Mouse (Mus musculus): ENCODE results near the gene Zbed4. TPM values are rescaled to one million over a fixed set of nuclear protein-coding genes. Genes with fewer than 3 reads are reported as not detected.

Zbed4 gene
- polyA plus RNA-seq, 1 experiment from 2014 or later = 23.2 TPM

GRCm38 (mm10) chr15:88709878-88710277 lies 41.6 kb upstream of the Zbed4 start:
- TF ChIP-seq CTCF (IDR thresholded peaks at IDR 0.05; ENCODE audit: low read depth) = no peak
- DNase-seq (no peak), ATAC-seq (ENCODE audit: insufficient read depth) (no peak)
- H3K27ac ChIP-seq (ENCODE audit: low read depth) = no peak overlapping the region
- H3K36me3 ChIP-seq (ENCODE audit: insufficient read depth) = peaks cover 100% of the 10 kb centered on the region
- H3K27me3 ChIP-seq (ENCODE audit: insufficient read depth, low read length) = no peaks in the 10 kb centered on the region
- H3K9me3 ChIP-seq (ENCODE audit: low read depth, low read length) = no peaks in the 10 kb centered on the region
- no peak overlapping the region for H3K9ac ChIP-seq
- no peak overlapping the region for H3K4me3 ChIP-seq (ENCODE audit: low read depth, low read length)
- no peaks in the 10 kb centered on the region for H3K4me1 ChIP-seq (ENCODE audit: insufficient read depth)
- WGBS = 90% methylated on average over 5 of the region's 5 CpGs
- H3K4me2 ChIP-seq = no peak overlapping the region

GRCm38 (mm10) chr15:88712501-88712900 lies 39.0 kb upstream of the Zbed4 start:
- TF ChIP-seq CTCF (IDR thresholded peaks at IDR 0.05; ENCODE audit: low read depth) = no peak
- H3K36me3 ChIP-seq (ENCODE audit: insufficient read depth) = peaks cover 99% of the 10 kb centered on the region
- ATAC-seq (ENCODE audit: insufficient read depth) (no peak), DNase-seq (no peak)
- no peak overlapping the region for H3K27ac ChIP-seq (ENCODE audit: low read depth)
- H3K4me3 ChIP-seq (ENCODE audit: low read depth, low read length) = no peak overlapping the region
- H3K4me2 ChIP-seq = no peak overlapping the region
- WGBS = 93% methylated on average over 15 of the region's 15 CpGs
- H3K4me1 ChIP-seq (ENCODE audit: insufficient read depth) = no peaks in the 10 kb centered on the region
- no peaks in the 10 kb centered on the region for H3K9me3 ChIP-seq (ENCODE audit: low read depth, low read length)
- H3K9ac ChIP-seq = no peak overlapping the region
- no peaks in the 10 kb centered on the region for H3K27me3 ChIP-seq (ENCODE audit: insufficient read depth, low read length)

GRCm38 (mm10) chr15:88714021-88714589 lies 37.4 kb upstream of the Zbed4 start:
- no peak for DNase-seq
- Histone ChIP-seq H3K36me3 (ENCODE audit: insufficient read depth) (peaks cover 95% of the 10 kb centered on the region), H3K9me3 (ENCODE audit: low read depth, low read length) (no peaks in the 10 kb centered on the region), H3K4me3 (ENCODE audit: low read depth, low read length) (no peak overlapping the region), H3K27me3 (ENCODE audit: insufficient read depth, low read length) (no peaks in the 10 kb centered on the region), H3K27ac (ENCODE audit: low read depth) (no peak overlapping the region), H3K4me2 (no peak overlapping the region), H3K9ac (no peak overlapping the region), H3K4me1 (ENCODE audit: insufficient read depth) (no peaks in the 10 kb centered on the region)
- no peak for ATAC-seq (ENCODE audit: insufficient read depth)
- WGBS = 79% methylated on average over 6 of the region's 6 CpGs
- no peak for TF ChIP-seq CTCF (IDR thresholded peaks at IDR 0.05; ENCODE audit: low read depth)

- Histone ChIP-seq H3K9me3 (ENCODE audit: low read depth, low read length) (no peaks in the 10 kb centered on the region), H3K36me3 (ENCODE audit: insufficient read depth) (peaks cover 91% of the 10 kb centered on the region), H3K9ac (no peak overlapping the region), H3K4me2 (no peak overlapping the region), H3K4me3 (ENCODE audit: low read depth, low read length) (no peak overlapping the region), H3K27ac (ENCODE audit: low read depth) (no peak overlapping the region), H3K4me1 (ENCODE audit: insufficient read depth) (no peaks in the 10 kb centered on the region), H3K27me3 (ENCODE audit: insufficient read depth, low read length) (no peaks in the 10 kb centered on the region)
- TF ChIP-seq CTCF (IDR thresholded peaks at IDR 0.05; ENCODE audit: low read depth) = peak; percentile 57
- DNase-seq = peak; percentile 57
- no peak for ATAC-seq (ENCODE audit: insufficient read depth)
Observed at GRCm38 (mm10) chr15:88716350-88716749, 35.1 kb upstream of the Zbed4 start.

GRCm38 (mm10) chr15:88717239-88717638 lies 34.2 kb upstream of the Zbed4 start:
- Histone ChIP-seq H3K27ac (ENCODE audit: low read depth) (no peak overlapping the region), H3K36me3 (ENCODE audit: insufficient read depth) (peaks cover 91% of the 10 kb centered on the region), H3K9ac (no peak overlapping the region), H3K4me2 (no peak overlapping the region), H3K4me3 (ENCODE audit: low read depth, low read length) (no peak overlapping the region), H3K27me3 (ENCODE audit: insufficient read depth, low read length) (no peaks in the 10 kb centered on the region), H3K4me1 (ENCODE audit: insufficient read depth) (no peaks in the 10 kb centered on the region), H3K9me3 (ENCODE audit: low read depth, low read length) (no peaks in the 10 kb centered on the region)
- 68% methylated on average over 9 of the region's 9 CpGs for WGBS
- DNase-seq = no peak
- no peak for ATAC-seq (ENCODE audit: insufficient read depth)
- TF ChIP-seq CTCF (IDR thresholded peaks at IDR 0.05; ENCODE audit: low read depth) = no peak

- no peak overlapping the region for H3K4me3 ChIP-seq (ENCODE audit: low read depth, low read length)
- 78% methylated on average over 6 of the region's 6 CpGs for WGBS
- no peaks in the 10 kb centered on the region for H3K4me1 ChIP-seq (ENCODE audit: insufficient read depth)
- ATAC-seq (ENCODE audit: insufficient read depth) = no peak
- H3K27me3 ChIP-seq (ENCODE audit: insufficient read depth, low read length) = no peaks in the 10 kb centered on the region
- no peaks in the 10 kb centered on the region for H3K9me3 ChIP-seq (ENCODE audit: low read depth, low read length)
- H3K36me3 ChIP-seq (ENCODE audit: insufficient read depth) = peaks cover 82% of the 10 kb centered on the region
- no peak for DNase-seq
- H3K27ac ChIP-seq (ENCODE audit: low read depth) = no peak overlapping the region
- TF ChIP-seq CTCF (IDR thresholded peaks at IDR 0.05; ENCODE audit: low read depth) = no peak
- no peak overlapping the region for H3K4me2 ChIP-seq
- no peak overlapping the region for H3K9ac ChIP-seq
Observed at GRCm38 (mm10) chr15:88723205-88723604, 28.3 kb upstream of the Zbed4 start.

GRCm38 (mm10) chr15:88724311-88724710 lies 27.1 kb upstream of the Zbed4 start:
- no peak for TF ChIP-seq CTCF (IDR thresholded peaks at IDR 0.05; ENCODE audit: low read depth)
- Histone ChIP-seq H3K4me3 (ENCODE audit: low read depth, low read length) (no peak overlapping the region), H3K27ac (ENCODE audit: low read depth) (no peak overlapping the region), H3K9ac (no peak overlapping the region), H3K36me3 (ENCODE audit: insufficient read depth) (peaks cover 85% of the 10 kb centered on the region), H3K9me3 (ENCODE audit: low read depth, low read length) (no peaks in the 10 kb centered on the region), H3K27me3 (ENCODE audit: insufficient read depth, low read length) (no peaks in the 10 kb centered on the region), H3K4me2 (no peak overlapping the region), H3K4me1 (ENCODE audit: insufficient read depth) (no peaks in the 10 kb centered on the region)
- DNase-seq (no peak), ATAC-seq (ENCODE audit: insufficient read depth) (no peak)
- 59% methylated on average over 7 of the region's 7 CpGs for WGBS

GRCm38 (mm10) chr15:88725036-88725435 lies 26.4 kb upstream of the Zbed4 start:
- no peak for ATAC-seq (ENCODE audit: insufficient read depth)
- no peak for DNase-seq
- no peak overlapping the region for H3K9ac ChIP-seq
- H3K27ac ChIP-seq (ENCODE audit: low read depth) = no peak overlapping the region
- TF ChIP-seq CTCF (IDR thresholded peaks at IDR 0.05; ENCODE audit: low read depth) = no peak
- no peak overlapping the region for H3K4me2 ChIP-seq
- H3K4me3 ChIP-seq (ENCODE audit: low read depth, low read length) = no peak overlapping the region
- peaks cover 85% of the 10 kb centered on the region for H3K36me3 ChIP-seq (ENCODE audit: insufficient read depth)
- H3K9me3 ChIP-seq (ENCODE audit: low read depth, low read length) = no peaks in the 10 kb centered on the region
- no peaks in the 10 kb centered on the region for H3K4me1 ChIP-seq (ENCODE audit: insufficient read depth)
- 84% methylated on average over 5 of the region's 5 CpGs for WGBS
- H3K27me3 ChIP-seq (ENCODE audit: insufficient read depth, low read length) = no peaks in the 10 kb centered on the region

Data from lung, embryonic 14.5 days (tissue).